Mouse (Mus musculus): ENCODE results near the gene Tspan5. TPM values are rescaled to one million over a fixed set of nuclear protein-coding genes. Genes with fewer than 3 reads are reported as not detected.

Gene Tspan5
- polyA plus RNA-seq, 1 experiment from 2014 or later = 115 TPM

DNA sequence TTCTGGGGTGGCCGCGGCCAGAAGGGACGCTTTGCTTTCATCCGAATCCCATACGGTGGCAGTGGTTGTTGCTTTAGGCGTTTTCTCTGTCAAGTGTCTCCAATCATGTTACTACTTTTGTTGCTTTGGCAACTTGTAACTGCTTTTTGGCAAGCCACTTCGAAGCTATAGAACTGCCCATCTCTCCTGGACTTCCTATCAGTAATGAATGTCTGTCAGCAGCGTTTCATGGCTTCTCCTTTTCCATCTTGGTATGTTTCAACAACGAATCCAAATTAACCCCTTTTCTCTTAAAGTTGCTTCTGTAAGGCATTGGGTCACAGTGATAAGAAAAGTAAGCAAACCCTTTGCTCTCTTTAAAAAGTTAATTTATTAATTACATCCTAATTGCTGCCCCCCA is 7.7 kb downstream of the Tspan5 start:
- no peaks in the 10 kb centered on the region for H3K36me3 ChIP-seq (replicated peaks; ENCODE audit: control insufficient read depth, insufficient read depth)
- no peak overlapping the region for H3K4me3 ChIP-seq (replicated peaks; ENCODE audit: low read length)
- no peak for DNase-seq (ENCODE audit: low spot score)
- 87% methylated on average over 9 of the region's 9 CpGs for WGBS
- no peak overlapping the region for H3K4me2 ChIP-seq (replicated peaks)
- no peak overlapping the region for H3K27ac ChIP-seq
- no peaks in the 10 kb centered on the region for H3K9me3 ChIP-seq (ENCODE audit: control insufficient read depth, low read length)
- no peak for ATAC-seq (ENCODE audit: low FRiP score)
- no peak overlapping the region for H3K9ac ChIP-seq
- H3K4me1 ChIP-seq (replicated peaks; ENCODE audit: control insufficient read depth, insufficient read depth, low read length) = peaks cover 35% of the 10 kb centered on the region
- H3K27me3 ChIP-seq (ENCODE audit: control insufficient read depth, insufficient read depth, low read length) = no peaks in the 10 kb centered on the region

- DNase-seq (ENCODE audit: low spot score) (no peak), ATAC-seq (ENCODE audit: low FRiP score) (no peak)
- Histone ChIP-seq H3K9ac (no peak overlapping the region), H3K36me3 (replicated peaks; ENCODE audit: control insufficient read depth, insufficient read depth) (no peaks in the 10 kb centered on the region), H3K27ac (no peak overlapping the region), H3K27me3 (ENCODE audit: control insufficient read depth, insufficient read depth, low read length) (no peaks in the 10 kb centered on the region), H3K4me2 (replicated peaks) (no peak overlapping the region), H3K4me1 (replicated peaks; ENCODE audit: control insufficient read depth, insufficient read depth, low read length) (peaks cover 23% of the 10 kb centered on the region), H3K9me3 (ENCODE audit: control insufficient read depth, low read length) (no peaks in the 10 kb centered on the region), H3K4me3 (replicated peaks; ENCODE audit: low read length) (no peak overlapping the region)
- 88% methylated on average over 5 of the region's 5 CpGs for WGBS
Measured at GRCm38 (mm10) chr3:138751328-138751727, 9.3 kb downstream of the Tspan5 start.

DNA sequence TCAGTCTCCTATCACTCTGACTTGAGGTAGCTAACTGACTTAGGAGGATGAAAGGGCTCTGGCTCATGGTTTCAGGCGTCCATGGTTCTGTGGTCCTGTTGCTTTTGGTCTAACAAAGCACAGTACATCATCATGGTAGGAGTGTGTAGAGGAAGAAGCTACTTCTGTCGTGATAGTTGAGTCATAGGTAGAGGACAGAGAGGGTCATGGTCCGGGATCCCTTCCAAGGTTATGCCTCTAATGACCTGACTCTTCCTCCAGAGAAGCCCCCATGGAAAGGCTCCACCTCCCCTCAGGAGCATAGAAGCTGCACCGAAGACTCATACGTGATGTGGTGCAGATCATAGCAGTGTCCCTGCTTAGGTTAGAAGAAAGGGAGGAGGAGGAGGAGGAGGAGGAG is 10.1 kb downstream of the Tspan5 start:
- Histone ChIP-seq H3K4me1 (replicated peaks; ENCODE audit: control insufficient read depth, insufficient read depth, low read length) (peaks cover 20% of the 10 kb centered on the region), H3K36me3 (replicated peaks; ENCODE audit: control insufficient read depth, insufficient read depth) (no peaks in the 10 kb centered on the region), H3K4me3 (replicated peaks; ENCODE audit: low read length) (no peak overlapping the region), H3K9ac (no peak overlapping the region), H3K27ac (no peak overlapping the region), H3K27me3 (ENCODE audit: control insufficient read depth, insufficient read depth, low read length) (no peaks in the 10 kb centered on the region), H3K9me3 (ENCODE audit: control insufficient read depth, low read length) (no peaks in the 10 kb centered on the region), H3K4me2 (replicated peaks) (no peak overlapping the region)
- no peak for ATAC-seq (ENCODE audit: low FRiP score)
- 79% methylated on average over 5 of the region's 5 CpGs for WGBS
- no peak for DNase-seq (ENCODE audit: low spot score)

- Histone ChIP-seq H3K27ac (no peak overlapping the region), H3K4me2 (replicated peaks) (no peak overlapping the region), H3K4me1 (replicated peaks; ENCODE audit: control insufficient read depth, insufficient read depth, low read length) (peaks cover 17% of the 10 kb centered on the region), H3K36me3 (replicated peaks; ENCODE audit: control insufficient read depth, insufficient read depth) (no peaks in the 10 kb centered on the region), H3K9me3 (ENCODE audit: control insufficient read depth, low read length) (no peaks in the 10 kb centered on the region), H3K27me3 (ENCODE audit: control insufficient read depth, insufficient read depth, low read length) (no peaks in the 10 kb centered on the region), H3K9ac (no peak overlapping the region), H3K4me3 (replicated peaks; ENCODE audit: low read length) (no peak overlapping the region)
- DNase-seq (ENCODE audit: low spot score) = no peak
- 60% methylated on average over 3 of the region's 3 CpGs for WGBS
- no peak for ATAC-seq (ENCODE audit: low FRiP score)
Measured at GRCm38 (mm10) chr3:138752769-138753168, 10.8 kb downstream of the Tspan5 start.

GRCm38 (mm10) chr3:138753182-138753885 is 11.3 kb downstream of the Tspan5 start:
- no peak for ATAC-seq (ENCODE audit: low FRiP score)

DNA sequence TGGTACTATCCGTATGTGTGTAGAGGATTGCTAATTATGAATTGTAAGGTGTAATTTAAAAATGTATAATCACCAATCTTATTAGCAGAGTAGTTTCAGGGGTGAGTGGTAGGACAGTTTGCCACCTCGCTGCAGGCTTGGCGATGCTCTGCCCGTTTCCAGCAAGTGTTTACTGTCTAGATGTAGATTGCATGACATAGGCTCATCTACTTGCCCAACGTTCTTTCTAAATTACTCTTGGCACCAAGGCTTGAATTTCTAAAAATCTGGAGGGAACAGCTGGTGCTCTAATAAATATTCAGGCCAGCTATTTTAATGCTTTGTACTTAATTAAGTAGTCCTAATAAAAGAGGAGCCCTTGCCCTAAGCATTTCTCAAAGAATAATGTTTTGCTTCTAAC is 12.3 kb downstream of the Tspan5 start:
- Histone ChIP-seq H3K4me2 (replicated peaks) (no peak overlapping the region), H3K9me3 (ENCODE audit: control insufficient read depth, low read length) (no peaks in the 10 kb centered on the region), H3K9ac (no peak overlapping the region), H3K27me3 (ENCODE audit: control insufficient read depth, insufficient read depth, low read length) (no peaks in the 10 kb centered on the region), H3K4me1 (replicated peaks; ENCODE audit: control insufficient read depth, insufficient read depth, low read length) (peaks cover 23% of the 10 kb centered on the region), H3K36me3 (replicated peaks; ENCODE audit: control insufficient read depth, insufficient read depth) (no peaks in the 10 kb centered on the region), H3K4me3 (replicated peaks; ENCODE audit: low read length) (no peak overlapping the region), H3K27ac (peak overlapping the region; percentile 5; the same call in 1 of the 2 replicates)
- DNase-seq (ENCODE audit: low spot score) = no peak
- no peak for ATAC-seq (ENCODE audit: low FRiP score)
- 54% methylated on average over 5 of the region's 5 CpGs for WGBS

More at GRCm38 (mm10) chr3:138753182-138753885, 11.3 kb downstream of the Tspan5 start:
- H3K4me1 ChIP-seq (replicated peaks; ENCODE audit: control insufficient read depth, insufficient read depth, low read length) = peaks cover 17% of the 10 kb centered on the region
- 28% methylated on average over 12 of the region's 12 CpGs for WGBS
- no peaks in the 10 kb centered on the region for H3K9me3 ChIP-seq (ENCODE audit: control insufficient read depth, low read length)
- H3K36me3 ChIP-seq (replicated peaks; ENCODE audit: control insufficient read depth, insufficient read depth) = no peaks in the 10 kb centered on the region
- no peak overlapping the region for H3K27ac ChIP-seq
- H3K4me2 ChIP-seq (replicated peaks) = no peak overlapping the region
- H3K9ac ChIP-seq = no peak overlapping the region
- no peak for DNase-seq (ENCODE audit: low spot score)
- no peaks in the 10 kb centered on the region for H3K27me3 ChIP-seq (ENCODE audit: control insufficient read depth, insufficient read depth, low read length)
- H3K4me3 ChIP-seq (replicated peaks; ENCODE audit: low read length) = no peak overlapping the region

GRCm38 (mm10) chr3:138757283-138757682 is 15.3 kb downstream of the Tspan5 start:
- WGBS = 98% methylated on average over 2 of the region's 2 CpGs

GRCm38 (mm10) chr3:138759968-138760684 is 18.1 kb downstream of the Tspan5 start:
- no peak overlapping the region for H3K4me3 ChIP-seq (replicated peaks; ENCODE audit: low read length)
- no peaks in the 10 kb centered on the region for H3K27me3 ChIP-seq (ENCODE audit: control insufficient read depth, insufficient read depth, low read length)
- DNase-seq (ENCODE audit: low spot score) (no peak), ATAC-seq (ENCODE audit: low FRiP score) (no peak)
- no peaks in the 10 kb centered on the region for H3K9me3 ChIP-seq (ENCODE audit: control insufficient read depth, low read length)
- no peak overlapping the region for H3K4me2 ChIP-seq (replicated peaks)
- no peak overlapping the region for H3K9ac ChIP-seq
- peaks cover 25% of the 10 kb centered on the region for H3K4me1 ChIP-seq (replicated peaks; ENCODE audit: control insufficient read depth, insufficient read depth, low read length)
- no peaks in the 10 kb centered on the region for H3K36me3 ChIP-seq (replicated peaks; ENCODE audit: control insufficient read depth, insufficient read depth)
- 60% methylated on average over 9 of the region's 9 CpGs for WGBS
- H3K27ac ChIP-seq = peak overlapping the region; percentile 7; the same call in 1 of the 2 replicates

More at GRCm38 (mm10) chr3:138757283-138757682, 15.3 kb downstream of the Tspan5 start:
- Histone ChIP-seq H3K4me1 (replicated peaks; ENCODE audit: control insufficient read depth, insufficient read depth, low read length) (peaks cover 42% of the 10 kb centered on the region), H3K9ac (no peak overlapping the region), H3K9me3 (ENCODE audit: control insufficient read depth, low read length) (no peaks in the 10 kb centered on the region), H3K4me3 (replicated peaks; ENCODE audit: low read length) (no peak overlapping the region), H3K36me3 (replicated peaks; ENCODE audit: control insufficient read depth, insufficient read depth) (no peaks in the 10 kb centered on the region), H3K4me2 (replicated peaks) (no peak overlapping the region), H3K27me3 (ENCODE audit: control insufficient read depth, insufficient read depth, low read length) (no peaks in the 10 kb centered on the region), H3K27ac (no peak overlapping the region)
- DNase-seq (ENCODE audit: low spot score) (no peak), ATAC-seq (ENCODE audit: low FRiP score) (no peak)

DNA sequence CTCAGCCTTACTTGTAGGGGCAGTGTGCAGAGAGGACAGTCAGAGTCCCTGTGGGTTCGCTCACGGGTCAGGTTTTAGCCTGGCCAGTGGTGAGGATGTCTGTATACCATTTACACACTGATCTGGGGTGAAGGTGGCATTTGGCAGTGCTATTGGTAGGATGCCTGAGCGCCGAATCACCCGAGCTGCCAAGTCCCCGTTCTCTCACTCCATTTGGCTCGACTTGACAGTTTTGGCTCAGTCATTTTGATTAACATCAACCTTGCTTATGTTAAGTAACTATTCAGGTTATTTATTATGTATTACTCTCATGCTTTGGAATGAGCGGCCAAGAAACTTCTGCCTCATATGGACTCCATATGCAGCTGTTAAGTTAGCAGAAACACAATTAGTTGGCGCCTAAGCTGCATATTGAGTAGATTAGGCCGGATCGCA is 18.7 kb downstream of the Tspan5 start:
- no peak for DNase-seq (ENCODE audit: low spot score)
- Histone ChIP-seq H3K9me3 (ENCODE audit: control insufficient read depth, low read length) (no peaks in the 10 kb centered on the region), H3K27me3 (ENCODE audit: control insufficient read depth, insufficient read depth, low read length) (no peaks in the 10 kb centered on the region), H3K9ac (no peak overlapping the region), H3K4me3 (replicated peaks; ENCODE audit: low read length) (no peak overlapping the region), H3K36me3 (replicated peaks; ENCODE audit: control insufficient read depth, insufficient read depth) (no peaks in the 10 kb centered on the region), H3K4me1 (replicated peaks; ENCODE audit: control insufficient read depth, insufficient read depth, low read length) (peaks cover 25% of the 10 kb centered on the region), H3K4me2 (replicated peaks) (no peak overlapping the region), H3K27ac (0 out of 2 replicates have a peak overlapping the region, but pooled peaks have one; percentile 7)
- WGBS = 56% methylated on average over 11 of the region's 11 CpGs
- no peak for ATAC-seq (ENCODE audit: low FRiP score)
